Mouse (Mus musculus): ENCODE measurements at regions not wholly inside any gene's neighbourhood (a gene's known extent, or its start where the extent isn't known, plus 50 kb on each side); places are given as distances from the start of the nearest gene placed in this dataset.

DNA sequence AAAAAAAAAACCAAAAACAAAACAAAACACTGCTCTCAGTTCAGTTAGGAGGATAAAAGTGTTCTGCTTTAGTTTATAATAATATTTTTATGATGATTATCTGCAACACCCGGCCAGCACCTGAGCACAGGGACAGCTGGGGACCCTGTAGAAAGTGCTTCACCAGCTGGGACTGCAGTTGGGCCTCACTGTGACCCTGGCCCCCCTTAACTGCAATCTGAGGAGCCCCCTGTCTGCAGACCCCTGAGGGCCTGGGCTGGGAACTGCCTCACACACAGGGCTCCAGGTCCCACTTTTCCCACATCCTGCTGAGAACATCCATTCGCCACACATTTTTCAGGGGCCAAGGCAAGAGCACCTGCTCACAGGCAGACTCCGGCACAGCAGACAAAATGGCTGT is 437.6 kb downstream of the Rps24 start:
- ATAC-seq (replicated peaks; ENCODE audit: low FRiP score, low TSS enrichment, poor library complexity, severe bottlenecking): no peak

DNA sequence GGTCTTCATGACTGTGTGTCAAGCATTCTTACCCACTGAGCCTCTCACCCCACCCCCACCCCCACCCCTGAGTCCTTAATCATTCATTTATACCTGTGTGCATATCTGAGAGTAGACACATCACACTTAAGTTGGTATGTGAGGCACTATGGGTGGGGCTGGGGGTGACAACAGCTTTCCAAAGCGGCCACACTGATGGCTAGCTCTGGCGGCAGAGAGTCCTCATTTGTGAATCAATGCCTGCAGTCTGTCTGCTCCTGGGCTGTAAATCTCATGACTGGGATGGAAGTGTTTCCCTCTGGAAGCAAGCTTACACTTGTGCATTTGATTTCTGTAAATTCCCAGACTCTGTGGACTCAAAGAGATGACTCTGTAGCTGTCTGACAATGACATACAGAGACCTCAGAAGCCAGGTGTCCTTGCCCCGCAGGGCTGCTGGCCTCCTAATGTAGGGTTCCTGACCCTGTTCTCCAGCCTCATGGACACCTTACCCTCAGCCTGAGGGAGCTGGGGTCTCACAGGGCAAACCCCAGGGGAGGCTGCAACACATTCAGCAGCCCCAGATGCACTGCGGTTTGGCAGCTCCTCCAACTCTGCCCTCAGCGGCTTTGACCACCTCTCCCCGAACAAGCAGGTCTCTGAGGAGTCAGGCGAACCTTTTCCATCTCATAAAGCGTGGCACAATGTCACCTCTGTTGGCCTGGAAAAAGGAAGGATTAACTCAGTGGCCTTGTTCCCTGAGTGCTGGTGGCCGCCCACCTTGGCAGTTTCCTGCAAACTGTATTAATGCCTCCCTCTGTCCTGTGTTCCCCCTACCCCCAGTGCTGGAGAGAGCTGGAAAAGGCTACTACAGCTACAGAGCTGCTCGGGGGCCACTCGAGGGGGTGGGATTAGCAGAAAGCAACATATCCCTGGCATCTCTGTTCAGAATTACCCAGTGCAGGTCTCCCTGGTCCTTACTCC is 439.4 kb downstream of the Rps24 start:
- no peak for ATAC-seq (replicated peaks; ENCODE audit: low FRiP score, low TSS enrichment, poor library complexity, severe bottlenecking)

DNA sequence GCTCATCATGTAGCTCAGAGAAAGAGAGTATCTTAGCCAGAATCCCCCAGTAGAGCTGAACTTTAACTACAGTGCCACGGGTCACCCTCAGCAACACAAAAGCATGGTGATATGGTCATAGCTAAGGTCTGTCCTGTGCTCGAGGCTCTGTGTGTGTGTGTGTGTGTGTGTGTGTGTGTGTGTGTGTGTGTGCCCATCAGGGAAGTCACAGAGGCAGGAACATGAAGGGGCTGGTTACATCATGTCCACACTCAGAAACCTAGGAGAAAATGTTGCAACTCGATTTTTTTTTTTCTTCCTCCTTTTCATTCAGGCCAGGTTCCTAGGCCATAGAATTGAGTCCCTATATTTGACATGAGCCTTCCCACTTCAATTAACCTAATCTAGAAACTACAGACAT is 441.8 kb downstream of the Rps24 start:
- no peak for ATAC-seq (replicated peaks; ENCODE audit: low FRiP score, low TSS enrichment, poor library complexity, severe bottlenecking)

DNA sequence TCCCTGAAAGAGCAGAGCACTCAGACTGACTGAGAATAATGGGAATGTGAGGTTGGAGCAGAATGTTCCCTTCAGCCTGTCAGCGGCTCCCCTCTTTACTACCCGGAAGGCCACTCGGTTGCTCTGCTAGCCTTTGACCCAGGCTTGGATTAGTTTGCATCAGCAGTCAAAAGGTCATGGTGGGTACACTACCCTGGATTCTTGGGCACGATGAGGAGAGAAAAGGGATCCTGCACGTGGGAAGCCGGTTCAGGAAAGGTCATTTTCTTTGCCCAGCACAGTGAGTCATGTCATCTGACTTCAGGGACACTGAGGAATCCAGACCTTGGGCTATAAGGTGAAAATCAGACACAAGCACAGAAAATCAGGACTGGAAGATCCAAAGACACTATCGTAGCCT is 443.3 kb downstream of the Rps24 start:
- no peak for ATAC-seq (replicated peaks; ENCODE audit: low FRiP score, low TSS enrichment, poor library complexity, severe bottlenecking)

DNA sequence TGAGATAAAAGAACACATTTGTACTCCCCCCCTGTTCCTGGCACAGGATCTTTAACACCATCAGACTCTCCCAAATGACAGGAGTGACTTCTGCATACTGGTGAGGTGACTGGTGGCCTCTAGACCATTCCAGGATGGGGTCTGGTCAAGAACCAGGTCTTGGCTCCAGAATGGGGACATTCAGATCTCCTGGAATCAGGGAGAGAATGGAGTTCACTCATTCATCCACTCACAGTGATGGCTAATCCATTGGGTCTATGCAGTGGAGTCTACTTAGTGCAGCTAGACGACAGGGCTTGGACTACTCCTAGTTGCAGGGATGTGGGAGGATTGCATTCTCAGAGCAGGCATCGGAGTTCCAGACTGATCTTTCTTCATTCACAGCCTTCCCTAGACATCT is 451.0 kb downstream of the Rps24 start:
- ATAC-seq (replicated peaks; ENCODE audit: low FRiP score, low TSS enrichment, poor library complexity, severe bottlenecking): no peak

DNA sequence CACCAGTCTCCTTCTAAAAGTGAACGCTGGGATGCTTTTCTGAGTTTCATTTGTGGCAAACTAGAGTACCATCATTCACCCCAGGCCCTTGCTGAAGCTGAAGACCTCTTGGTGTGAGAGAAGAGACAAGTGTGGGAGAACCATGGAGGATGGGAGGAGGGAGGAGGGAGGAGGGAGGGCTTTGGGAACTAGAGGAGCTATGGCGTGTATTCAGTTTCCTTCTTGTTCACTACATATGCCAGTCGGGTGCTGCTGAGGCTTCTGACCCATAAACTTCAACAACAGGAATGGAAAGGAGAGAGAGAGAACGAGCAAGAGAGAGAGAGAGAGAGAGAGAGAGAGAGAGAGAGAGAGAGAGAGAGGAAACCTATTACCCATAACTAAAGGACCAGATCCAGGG is 452.1 kb downstream of the Rps24 start:
- no peak for ATAC-seq (replicated peaks; ENCODE audit: low FRiP score, low TSS enrichment, poor library complexity, severe bottlenecking)

DNA sequence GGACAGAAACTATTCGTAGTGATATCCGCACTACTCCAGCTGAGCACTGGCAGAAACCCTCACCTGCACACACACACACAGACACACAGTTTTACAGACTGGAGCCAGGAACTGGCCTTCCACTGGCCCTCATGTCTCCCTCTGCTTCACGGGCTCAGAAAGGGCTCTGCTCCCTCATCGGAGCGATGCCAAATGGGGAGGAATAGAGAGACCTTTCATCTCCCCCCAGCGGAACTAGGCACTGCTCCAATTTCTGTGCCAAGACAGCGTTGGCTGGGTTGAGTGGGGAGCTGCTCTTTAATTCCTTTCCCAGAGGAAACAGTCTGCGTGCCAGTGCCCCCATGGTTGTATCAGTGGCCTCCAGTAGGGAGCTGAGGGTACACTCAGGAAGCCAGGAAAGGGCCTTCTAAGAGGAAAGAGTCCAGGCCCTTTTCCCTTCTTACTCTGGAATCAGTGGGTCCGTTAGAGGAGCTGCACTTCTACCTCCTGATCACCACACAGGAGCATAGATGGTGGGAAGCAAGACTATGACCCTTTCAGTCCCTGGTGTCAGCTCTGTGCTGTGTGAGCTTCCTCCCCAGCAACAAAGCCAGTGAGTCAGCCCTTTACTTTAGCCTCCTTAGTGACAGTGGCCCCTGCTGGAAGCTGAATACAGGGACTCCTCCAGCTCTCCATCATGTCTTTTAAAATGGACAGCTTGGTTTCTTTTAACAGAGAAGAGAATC is 452.7 kb downstream of the Rps24 start:
- ATAC-seq (replicated peaks; ENCODE audit: low FRiP score, low TSS enrichment, poor library complexity, severe bottlenecking): no peak

DNA sequence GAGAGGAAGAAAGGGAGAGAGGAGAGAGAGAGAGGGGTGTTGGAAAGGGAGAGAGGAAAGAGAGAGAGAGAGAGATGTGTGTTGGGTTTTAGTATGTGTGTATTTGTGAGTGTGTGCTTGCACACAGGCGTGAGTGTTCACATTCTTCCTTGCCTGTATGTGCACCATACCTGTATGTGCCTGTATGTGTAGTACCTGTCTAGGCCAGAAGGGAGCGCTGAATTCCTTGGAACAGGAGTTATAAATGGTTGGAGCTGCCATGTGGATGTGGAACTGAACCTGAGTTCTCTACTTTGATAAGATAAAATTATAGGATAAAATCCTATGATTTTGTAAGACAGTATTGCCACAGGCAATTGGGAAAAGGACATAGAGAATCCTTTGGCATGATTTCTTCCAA is 458.8 kb downstream of the Rps24 start:
- ATAC-seq (replicated peaks; ENCODE audit: low FRiP score, low TSS enrichment, poor library complexity, severe bottlenecking): no peak

DNA sequence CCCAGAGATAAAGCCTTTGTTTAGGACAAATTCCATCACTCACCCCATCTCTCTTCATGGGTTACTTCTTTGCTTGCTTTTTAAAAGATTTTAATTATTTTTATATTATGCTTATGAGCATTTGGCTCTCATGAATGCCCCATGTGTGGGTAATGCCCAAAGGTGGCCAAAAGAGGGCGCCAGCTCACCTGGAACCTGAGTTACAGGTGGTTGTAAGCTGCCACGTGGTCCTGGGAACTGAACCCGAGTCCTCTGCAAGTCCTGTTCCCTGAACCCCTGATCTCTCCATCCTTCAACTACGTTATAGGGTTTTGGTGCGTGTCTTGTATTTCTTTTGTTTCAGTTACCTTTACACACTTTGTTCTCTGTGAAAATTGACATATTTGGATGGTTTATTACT is 460.2 kb downstream of the Rps24 start:
- ATAC-seq (replicated peaks; ENCODE audit: low FRiP score, low TSS enrichment, poor library complexity, severe bottlenecking): no peak

DNA sequence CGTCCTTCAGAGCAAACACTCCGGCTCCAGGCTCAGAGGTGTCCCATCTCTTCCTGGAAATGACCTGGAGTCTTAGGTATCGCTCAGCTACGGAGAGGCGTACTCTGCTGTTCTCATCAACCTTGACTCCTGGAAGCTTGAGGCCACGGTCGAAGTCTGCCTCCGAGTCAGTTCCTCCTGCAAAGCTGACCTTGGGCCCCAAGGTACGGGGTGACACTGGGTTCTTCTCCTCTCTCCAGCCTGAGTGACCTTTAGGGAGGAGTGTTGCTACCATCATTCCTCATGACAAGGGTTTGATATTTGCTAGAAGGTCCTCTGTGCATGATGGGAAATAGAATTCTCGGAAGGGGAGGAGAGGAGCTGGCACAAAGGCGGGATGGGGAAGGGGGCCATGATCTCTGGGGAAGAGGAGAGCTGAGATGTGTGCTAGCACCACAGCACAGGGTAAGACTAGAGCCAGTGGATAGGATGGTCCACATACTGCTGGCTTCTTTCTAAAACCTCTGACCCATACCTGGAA is 469.0 kb downstream of the Rps24 start:
- ATAC-seq (replicated peaks; ENCODE audit: low FRiP score, low TSS enrichment, poor library complexity, severe bottlenecking): no peak

DNA sequence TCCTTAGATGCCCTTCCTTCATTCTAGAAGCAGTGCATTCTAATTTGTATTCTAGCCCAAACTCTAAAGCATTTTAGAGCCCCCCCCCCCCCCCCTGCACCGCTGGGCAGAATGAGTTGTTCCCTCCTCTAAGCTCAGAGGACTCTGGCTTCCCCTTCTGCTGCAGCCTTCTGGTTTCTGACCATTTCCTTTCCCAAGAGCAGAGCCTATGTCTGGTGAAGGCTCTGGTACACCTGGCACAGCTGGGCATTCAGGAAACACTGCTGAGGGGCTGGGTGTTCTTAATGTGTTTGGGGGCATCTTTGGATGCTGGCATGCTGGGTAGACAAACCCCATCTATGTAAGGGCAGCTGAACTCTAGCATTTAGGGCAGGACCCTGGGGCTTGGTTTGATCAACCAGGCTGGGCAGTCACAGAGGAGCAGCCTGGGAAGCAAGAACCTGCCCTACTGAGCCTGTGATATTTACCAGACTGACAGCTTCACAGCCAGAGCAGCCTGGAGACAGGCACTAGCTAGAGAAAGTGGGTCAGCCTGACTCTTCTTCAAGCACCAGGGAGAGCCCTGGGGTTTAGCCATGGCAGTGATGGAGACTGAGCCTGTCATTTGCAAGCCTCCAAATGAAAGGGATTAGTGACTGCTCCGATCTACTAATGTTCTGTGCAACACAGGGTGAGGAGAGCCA is 469.7 kb downstream of the Rps24 start:
- no peak for ATAC-seq (replicated peaks; ENCODE audit: low FRiP score, low TSS enrichment, poor library complexity, severe bottlenecking)

DNA sequence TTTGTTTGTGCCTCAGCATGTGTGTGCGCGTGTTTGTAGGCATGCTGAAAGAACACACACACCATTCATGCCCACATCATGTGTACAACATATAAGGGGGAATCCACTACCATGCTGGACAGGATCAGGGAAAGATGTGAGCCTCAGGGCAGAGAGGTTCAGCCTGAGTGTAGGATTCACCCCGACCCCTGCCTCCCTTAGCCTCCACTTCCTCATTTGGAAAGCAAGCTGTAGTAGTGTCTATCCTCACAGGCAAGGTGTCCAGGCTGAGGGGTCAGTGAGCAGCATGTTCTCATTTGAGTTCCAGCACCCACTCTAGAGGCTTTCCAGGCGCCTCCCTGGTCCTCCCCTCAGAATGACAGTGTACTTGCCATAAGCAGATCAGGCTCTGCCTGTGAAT is 470.5 kb downstream of the Rps24 start:
- ATAC-seq (replicated peaks; ENCODE audit: low FRiP score, low TSS enrichment, poor library complexity, severe bottlenecking): no peak

DNA sequence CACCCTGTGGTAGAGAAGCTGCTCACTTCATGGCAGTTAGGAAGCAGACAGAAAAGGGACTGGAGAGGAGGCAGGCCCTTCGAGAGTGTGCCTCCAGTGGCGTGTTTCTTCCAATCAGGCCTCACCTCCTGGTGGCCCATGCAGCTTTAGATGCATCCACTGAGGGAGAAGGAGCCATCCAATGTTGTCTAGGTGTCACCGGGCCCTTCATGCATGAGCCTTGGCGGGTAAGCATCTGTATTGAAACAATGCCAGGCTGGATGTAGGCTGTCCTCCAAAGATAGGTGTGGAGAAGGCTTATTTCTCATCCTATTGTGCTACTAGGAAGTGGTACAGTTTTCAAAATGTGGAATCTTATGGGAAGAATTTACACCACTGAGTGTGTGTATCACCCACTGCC is 471.9 kb downstream of the Rps24 start:
- ATAC-seq (replicated peaks; ENCODE audit: low FRiP score, low TSS enrichment, poor library complexity, severe bottlenecking): no peak

DNA sequence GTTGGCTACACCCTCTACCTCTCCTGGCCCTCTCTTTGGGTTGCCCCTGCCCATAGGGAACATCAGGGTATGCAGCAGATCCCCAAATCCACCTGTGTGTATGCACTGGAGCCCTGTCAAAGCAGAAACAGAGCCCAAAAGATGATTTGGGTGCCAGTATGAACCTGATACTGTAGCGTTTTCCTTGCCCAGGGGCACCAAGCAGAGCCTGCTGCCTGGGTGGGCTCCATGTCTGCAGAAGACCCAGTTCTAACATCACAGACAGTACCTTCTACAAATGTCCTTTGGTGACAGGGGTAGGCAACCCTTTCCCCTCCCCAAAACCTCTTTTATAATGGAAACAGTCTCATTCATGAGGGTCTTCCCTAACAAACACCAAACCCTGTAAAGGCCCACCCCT is 472.5 kb downstream of the Rps24 start:
- ATAC-seq (replicated peaks; ENCODE audit: low FRiP score, low TSS enrichment, poor library complexity, severe bottlenecking): no peak

DNA sequence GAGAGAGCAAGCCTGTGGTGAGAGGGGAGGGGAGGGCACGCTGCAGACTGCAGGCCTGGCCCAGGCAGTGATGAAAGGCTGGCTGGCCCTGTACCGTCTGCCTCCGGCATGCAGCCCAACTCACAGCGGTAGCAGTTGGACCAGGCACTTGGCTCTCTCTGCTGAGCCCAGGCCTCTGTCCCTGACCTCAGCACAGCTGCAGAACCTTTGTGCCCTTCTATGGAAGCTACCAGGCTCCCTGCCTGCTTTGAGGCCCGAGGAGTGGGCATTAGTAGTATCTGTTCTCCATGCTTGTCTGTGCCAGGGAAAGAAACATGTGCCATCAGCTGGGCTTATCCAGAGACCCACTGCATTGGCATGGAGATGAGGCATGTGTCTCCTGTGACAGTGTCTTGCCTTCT is 473.2 kb downstream of the Rps24 start:
- no peak for ATAC-seq (replicated peaks; ENCODE audit: low FRiP score, low TSS enrichment, poor library complexity, severe bottlenecking)

DNA sequence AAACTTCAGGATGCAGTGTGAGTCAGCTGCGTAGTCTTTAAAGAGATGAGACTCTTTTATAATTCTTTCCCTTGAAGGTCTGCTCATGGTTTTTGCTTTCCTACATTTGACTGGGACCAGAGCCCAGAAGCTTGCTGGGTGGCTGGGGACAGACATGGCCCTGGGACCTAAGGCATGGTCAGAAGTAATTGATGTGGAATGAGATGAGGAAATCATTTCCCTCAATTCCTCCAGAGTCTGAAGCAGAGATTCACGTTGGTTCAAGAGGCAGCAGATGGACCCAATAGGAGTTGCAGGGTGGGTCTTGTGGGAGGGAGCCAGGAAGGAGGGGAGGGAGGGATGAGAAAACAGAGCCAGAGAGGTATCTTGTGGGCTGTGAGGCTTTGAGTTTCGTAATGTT is 473.9 kb downstream of the Rps24 start:
- no peak for ATAC-seq (replicated peaks; ENCODE audit: low FRiP score, low TSS enrichment, poor library complexity, severe bottlenecking)

DNA sequence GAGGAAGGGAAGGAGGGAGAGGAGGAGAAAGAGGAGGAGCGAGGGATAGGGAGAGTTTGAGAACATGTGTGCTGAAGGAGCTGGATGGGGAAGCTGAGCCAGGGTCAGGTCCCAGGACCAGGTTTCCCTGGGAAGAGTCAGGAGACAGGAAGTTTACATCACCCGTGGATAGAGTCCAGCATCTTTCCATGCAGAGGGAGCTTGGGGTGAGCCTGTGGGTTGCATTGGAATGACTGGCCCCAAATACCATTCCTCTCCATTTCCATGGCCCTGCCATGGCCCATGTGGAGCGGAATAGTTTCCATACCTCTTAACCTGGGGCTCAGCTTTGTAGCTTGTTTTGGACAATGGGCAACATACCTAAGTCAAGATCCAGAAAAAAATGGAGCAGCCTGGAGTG is 474.8 kb downstream of the Rps24 start:
- no peak for ATAC-seq (replicated peaks; ENCODE audit: low FRiP score, low TSS enrichment, poor library complexity, severe bottlenecking)

DNA sequence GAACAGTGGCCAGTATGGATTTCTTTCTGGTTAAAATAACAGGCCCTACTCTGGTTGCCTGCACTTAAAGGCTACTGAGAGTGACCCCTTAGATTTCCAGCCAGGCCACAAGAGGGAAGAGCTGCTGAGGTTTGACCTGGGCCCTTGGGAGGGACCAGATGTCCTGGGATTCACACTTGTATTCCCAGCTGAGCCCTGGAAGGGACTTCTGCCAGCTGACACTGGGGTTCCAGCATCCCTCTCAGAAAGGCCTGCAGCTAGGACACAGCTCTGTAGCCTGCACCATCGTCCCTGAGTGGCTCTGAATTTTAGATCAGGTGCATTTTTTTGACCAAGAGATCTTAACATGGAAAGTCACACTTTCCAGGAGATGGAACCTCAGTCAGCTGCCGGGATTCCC is 482.7 kb downstream of the Rps24 start:
- ATAC-seq (replicated peaks; ENCODE audit: low FRiP score, low TSS enrichment, poor library complexity, severe bottlenecking): no peak

DNA sequence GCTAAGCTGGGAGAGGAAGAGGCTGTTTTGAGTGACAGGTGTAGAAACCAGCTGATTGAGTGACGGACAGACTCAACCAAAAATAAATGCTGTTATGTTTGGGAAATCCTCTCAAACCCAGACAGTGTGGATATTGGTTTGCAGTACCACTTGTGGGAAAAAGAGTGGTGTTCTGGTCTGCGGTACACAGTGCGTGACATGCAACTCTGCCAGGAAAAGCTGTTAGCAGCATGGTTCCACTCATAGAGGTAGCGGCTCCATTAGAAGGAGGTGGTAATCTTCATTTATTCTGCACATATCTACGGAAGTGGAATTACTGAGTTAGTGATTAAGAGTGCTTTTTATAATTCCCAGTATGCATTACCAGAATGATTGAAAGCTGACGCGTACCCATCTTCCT is 485.4 kb downstream of the Rps24 start:
- no peak for ATAC-seq (replicated peaks; ENCODE audit: low FRiP score, low TSS enrichment, poor library complexity, severe bottlenecking)

DNA sequence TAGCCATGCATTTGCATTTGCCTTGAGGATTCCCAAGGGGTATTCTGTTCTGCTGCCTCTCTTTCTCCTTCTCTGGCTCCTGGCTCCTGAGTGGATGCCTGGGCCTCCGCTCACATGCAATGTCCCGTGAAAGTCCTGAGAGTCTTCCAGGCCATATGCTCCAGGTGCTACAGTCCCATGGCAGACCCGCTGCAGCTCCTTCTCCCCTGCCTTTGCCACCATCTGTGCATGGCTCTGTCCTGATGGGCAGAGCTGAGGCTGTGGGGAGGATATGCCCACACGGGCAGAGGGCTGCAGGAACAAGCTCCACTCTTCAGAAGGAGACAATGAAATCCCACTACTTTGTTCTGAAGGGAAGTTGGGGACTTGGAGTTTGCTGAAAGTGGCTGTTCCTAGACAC is 485.9 kb upstream of the Zmiz1 start:
- ATAC-seq (replicated peaks; ENCODE audit: low FRiP score, low TSS enrichment, poor library complexity, severe bottlenecking): no peak
